Mouse (Mus musculus) neural tube, embryonic 10.5 days (tissue): Measurements from ENCODE around the gene Dse.
"Not testable (repeated sequence)": the region's sequence is repeated elsewhere in the genome, so short reads cannot be mapped to it uniquely, and the experiment has no call there.

Source experiments
- DNase-seq: peaks from one replicate; pipeline ENCODE4 v3.0.0-alpha.2; 2017; ENCODE audit warnings: low spot score; ENCODE audit errors: extremely low spot score

The Dse gene

GRCm38 (mm10) chr10:34207503-34207850 lies at the start of gene Dse:
Dse (minus strand) TSS chr10:34207715.
- DNase-seq, result no peak

DNA sequence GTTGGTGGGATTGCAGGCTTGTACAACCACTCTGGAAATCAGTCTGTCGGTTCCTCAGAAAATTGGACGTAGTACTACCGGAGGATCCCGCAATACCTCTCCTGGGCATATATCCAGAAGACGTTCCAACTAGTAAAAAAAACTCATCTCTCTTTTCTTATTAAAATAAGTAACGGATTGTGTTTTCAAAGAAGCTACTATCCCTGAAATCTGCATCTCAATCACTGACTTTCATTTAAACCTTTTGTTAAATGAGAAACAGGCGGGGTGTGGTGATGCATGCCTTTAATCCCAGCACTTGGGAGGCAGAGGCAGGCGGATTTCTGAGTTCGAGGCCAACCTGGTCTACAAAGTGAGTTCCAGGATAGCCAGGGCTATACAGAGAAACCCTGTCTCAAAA lies 45.3 kb upstream of the Dse start:
- not testable (repeated sequence) for DNase-seq

DNA sequence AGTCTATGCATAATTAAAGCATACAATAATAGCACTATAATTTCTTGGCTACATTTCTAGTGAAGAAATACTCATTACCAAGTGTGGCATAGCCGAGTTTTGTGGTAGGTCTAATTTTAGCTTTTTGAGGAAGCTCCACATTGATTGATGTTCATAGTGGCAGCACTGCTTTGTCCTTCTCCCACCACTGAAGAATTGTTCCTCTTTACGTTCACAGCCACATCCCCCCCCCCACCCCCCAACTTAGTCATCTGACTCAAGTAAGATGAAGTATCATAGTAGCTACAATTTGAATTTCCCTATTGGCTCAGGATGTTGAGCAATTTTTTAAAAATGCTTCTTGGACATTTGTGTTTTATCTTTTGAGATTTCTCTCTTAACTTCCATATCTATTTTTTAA lies 42.1 kb upstream of the Dse start:
- DNase-seq, result no peak

DNA sequence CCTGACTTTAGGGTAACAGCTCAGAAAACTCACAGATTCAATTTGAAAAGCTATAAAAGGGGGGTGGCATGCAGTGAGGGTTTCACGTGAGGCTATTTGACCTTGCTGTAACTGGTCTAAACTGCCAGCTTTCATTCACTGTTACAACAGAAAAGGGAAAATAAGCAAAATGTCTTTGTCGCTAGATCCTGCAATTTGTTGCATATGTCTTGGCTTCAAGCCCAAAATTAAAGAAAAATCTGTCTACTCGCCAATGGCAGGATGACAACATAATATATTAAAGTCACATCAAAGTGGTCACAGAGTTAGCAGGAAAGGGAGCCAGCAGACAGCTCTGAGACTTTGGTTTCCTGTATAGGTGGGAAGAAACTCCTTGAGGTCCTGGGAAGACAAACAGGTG lies 40.2 kb upstream of the Dse start:
- no peak for DNase-seq

- DNase-seq, result no peak
Measured at GRCm38 (mm10) chr10:34246106-34246505, 38.6 kb upstream of the Dse start.

- no peak for DNase-seq
Measured at GRCm38 (mm10) chr10:34244745-34245144, 37.2 kb upstream of the Dse start.

GRCm38 (mm10) chr10:34238536-34238935 lies 31.0 kb upstream of the Dse start:
- DNase-seq, result no peak

DNA sequence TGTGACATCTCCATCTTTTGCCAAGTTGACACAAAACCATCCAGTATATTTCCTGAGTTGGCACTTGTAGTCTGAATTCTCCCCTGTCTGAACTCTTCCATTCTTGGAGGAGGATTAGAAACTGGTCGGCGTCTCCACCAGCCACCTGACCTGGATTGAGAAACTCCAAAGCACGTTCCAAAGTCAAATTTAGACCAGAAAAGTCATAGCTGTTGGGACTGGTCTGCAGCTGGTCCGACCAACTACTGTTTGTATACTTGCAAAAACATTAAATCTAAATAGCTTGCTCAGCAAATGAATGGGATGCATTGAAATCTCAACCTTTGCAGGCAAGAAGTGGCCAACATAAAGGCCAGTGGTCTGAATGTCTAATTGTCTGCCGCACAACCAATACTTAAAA lies 29.1 kb upstream of the Dse start:
- DNase-seq, result no peak

DNA sequence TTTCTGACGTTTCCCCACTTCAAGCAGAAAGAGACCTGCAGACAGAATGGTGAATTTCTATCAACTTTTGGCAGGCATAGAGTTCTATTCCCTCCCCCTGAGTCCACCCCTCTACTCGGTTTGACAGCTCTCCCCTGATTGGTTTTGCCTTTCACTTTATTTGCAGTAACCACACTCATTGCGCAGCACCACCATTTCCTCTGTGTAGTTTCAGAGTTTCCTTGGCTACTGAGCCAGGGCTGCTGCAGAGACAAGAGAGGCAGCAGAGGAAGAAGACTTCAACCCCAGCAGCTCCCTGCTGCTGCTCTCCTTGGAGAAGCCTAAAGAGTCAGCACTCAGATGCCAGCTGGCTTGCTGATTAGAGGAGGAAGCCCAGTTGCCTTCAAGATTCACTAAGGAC lies 27.9 kb upstream of the Dse start:
- no peak for DNase-seq

GRCm38 (mm10) chr10:34233931-34234745 lies 26.6 kb upstream of the Dse start:
- DNase-seq, result no peak

DNA sequence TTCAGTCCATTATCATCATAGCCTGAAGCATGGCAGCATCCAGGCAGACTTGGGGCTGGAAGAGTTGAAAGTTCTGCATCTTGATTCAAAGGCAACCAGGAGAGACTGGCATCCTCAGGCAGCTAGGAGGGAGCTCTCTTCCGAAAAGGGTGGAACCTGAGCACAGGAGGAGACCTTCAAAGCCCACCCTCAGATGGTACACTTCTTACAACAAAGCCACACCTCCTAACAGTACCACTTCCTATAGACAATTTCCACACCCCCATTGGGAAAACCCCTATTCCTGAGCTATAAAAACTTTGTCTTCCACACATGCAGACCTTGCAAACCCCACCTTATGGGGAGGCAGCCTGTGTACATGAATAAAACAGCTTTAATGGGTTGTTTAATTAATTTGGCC lies 25.9 kb upstream of the Dse start:
- no peak for DNase-seq

- no peak for DNase-seq
Measured at GRCm38 (mm10) chr10:34230121-34230675, 22.7 kb upstream of the Dse start.

DNA sequence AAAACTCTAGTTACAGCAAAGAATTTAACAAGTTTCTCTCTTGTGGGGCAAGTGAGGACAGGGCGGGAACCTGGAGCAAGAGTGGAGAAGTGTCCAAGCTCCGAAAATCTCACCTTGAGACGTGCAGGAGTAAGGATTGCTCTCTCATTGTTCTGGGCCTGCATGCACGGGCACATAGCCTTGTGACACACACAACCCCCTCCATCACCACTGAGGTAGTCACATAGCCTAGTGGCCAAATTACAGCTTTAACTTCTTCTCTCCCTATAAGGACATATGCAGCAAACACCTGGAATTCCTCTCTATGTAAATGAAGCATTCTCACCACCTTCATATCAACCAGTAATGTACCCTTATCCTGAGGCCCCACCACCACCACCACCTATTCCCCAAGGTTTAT lies 22.0 kb upstream of the Dse start:
- no peak for DNase-seq

GRCm38 (mm10) chr10:34223660-34224059 lies 16.1 kb upstream of the Dse start:
- DNase-seq, result no peak

DNA sequence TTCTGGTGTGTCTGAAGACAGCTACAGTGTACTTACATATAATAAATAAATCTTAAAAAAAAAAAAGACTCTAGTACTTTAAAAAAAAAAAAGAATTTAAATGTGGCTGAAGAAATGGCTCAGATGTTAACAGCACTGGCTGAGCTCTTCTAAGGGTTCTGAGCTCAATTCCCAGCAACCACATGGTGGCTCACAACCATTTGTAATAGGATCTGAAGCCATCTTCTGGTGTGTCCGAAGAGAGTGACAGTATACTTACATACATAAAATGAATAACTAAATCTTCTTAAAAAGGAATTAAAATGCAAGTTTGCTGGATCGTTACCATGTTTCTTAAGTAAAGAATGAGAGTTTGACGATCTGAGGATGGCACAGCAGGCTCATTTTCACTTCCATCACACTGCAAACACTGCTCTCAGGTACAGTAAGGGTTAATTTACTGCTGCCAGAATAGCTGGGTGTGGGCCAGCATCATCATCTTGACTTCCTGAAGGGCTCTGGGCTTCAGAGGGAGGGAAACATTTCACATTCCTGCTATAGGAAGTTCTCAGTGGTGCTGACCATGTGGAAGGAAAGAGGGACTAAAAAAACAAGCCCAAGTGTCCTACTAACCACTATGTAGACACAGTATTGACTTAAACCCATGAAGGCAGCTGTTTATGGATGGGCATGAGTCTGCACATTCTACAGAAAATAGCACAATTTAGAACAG lies 14.6 kb upstream of the Dse start:
- no peak for DNase-seq

- no peak for DNase-seq
Measured at GRCm38 (mm10) chr10:34218191-34218590, 10.7 kb upstream of the Dse start.

DNA sequence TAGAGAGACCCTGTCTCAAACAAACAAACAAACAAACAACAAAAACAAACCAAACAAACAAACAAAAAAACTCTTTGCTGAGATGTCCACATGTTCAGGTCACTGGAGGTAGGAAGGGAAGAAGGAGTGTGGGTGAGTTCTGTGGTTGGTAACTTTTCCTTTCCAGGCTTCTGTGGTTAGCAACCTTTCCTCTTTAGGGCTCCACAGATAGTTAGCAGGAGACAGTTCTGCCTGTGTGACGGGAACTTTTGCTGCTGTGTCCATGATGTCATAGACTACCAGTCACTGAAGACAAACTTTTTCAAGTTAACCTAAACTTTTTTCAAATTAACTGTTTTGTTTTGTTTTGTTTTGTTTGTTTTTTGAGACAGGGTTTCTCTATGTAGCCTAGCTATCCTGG lies 8.2 kb upstream of the Dse start:
- DNase-seq, result no peak

- DNase-seq, result no peak
Measured at GRCm38 (mm10) chr10:34209951-34210350, 2.4 kb upstream of the Dse start.

GRCm38 (mm10) chr10:34208031-34208430 lies 516 bp upstream of the Dse start:
- DNase-seq, result peak; percentile 23

GRCm38 (mm10) chr10:34206783-34207502 lies 572 bp downstream of the Dse start:
- DNase-seq, result peak; percentile 81

DNA sequence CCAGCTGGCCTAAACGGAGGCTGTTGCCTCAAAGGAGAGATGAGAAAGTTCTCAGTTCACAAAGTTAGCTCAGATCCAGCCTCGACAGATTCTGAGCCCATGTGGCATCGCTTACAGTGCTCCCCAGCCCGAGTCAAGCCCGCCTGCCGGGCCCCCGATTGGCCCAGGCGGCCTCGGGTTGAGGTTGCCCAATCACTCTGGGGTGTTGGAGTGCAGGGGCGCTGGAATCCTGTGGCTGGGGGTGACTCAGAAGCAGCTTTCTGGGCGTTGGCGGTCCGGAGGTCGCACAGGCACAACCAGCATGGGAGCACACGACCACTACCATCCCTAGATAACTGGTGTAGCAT lies 1.1 kb downstream of the Dse start:
- peak; percentile 78 for DNase-seq

DNA sequence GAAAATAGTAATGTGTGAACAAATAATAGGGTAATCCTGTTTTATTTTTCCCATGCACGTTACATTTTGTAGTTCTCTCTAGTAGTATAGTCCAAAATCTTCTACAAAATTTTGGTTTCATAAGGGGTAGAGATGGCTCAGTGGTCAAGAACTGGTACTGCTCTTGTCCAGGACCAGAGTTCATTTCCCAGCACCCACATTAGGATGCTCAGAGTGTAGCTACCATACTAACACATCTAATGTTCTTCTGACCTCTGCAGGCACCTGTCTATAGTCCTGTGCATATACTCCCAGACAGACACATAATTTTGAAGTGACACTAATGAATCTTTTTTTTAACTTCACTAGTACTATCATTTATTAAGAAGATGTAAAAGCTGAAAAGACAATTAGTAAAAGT lies 1.7 kb downstream of the Dse start:
- no peak for DNase-seq
